Mouse (Mus musculus): ENCODE measurements around the gene Mllt10. TPM values are rescaled to one million over a fixed set of nuclear protein-coding genes. Genes with fewer than 3 reads are reported as not detected.
"Not testable (repeated sequence)": the region's sequence is repeated elsewhere in the genome, so short reads cannot be mapped to it uniquely, and the experiment has no call there.

Mllt10 gene
- polyA plus RNA-seq, 1 experiment from 2014 or later: 27.4 TPM

- no peak overlapping the region for H3K27ac ChIP-seq (replicated peaks)
- no peak overlapping the region for H3K4me2 ChIP-seq (replicated peaks; ENCODE audit: low read depth)
- WGBS: 78% methylated on average over 2 of the region's 2 CpGs
- H3K9me3 ChIP-seq (ENCODE audit: control insufficient read depth, low read length): no peaks in the 10 kb centered on the region
- no peak for ATAC-seq (ENCODE audit: low FRiP score, low TSS enrichment)
- H3K36me3 ChIP-seq (ENCODE audit: control insufficient read depth, insufficient read depth, low read length): peaks cover 14% of the 10 kb centered on the region; the same call in 1 of the 2 replicates
- no peak for DNase-seq (ENCODE audit: low spot score)
- H3K27me3 ChIP-seq (ENCODE audit: control insufficient read depth, insufficient read depth, low read length): no peaks in the 10 kb centered on the region
- no peak overlapping the region for H3K4me3 ChIP-seq (ENCODE audit: low read depth, low read length)
- H3K4me1 ChIP-seq (replicated peaks; ENCODE audit: control insufficient read depth, insufficient read depth): no peaks in the 10 kb centered on the region
- H3K9ac ChIP-seq (ENCODE audit: low read length): no peak overlapping the region
- no peak for TF ChIP-seq CTCF (IDR thresholded peaks at IDR 0.05; ENCODE audit: low read depth)
- TF ChIP-seq EP300 (optimal IDR thresholded peaks at IDR 0.05): no peak
Measured at GRCm38 (mm10) chr2:18080182-18080860, 25.3 kb downstream of the Mllt10 start.

- peaks cover 15% of the 10 kb centered on the region; the same call in 1 of the 2 replicates for H3K36me3 ChIP-seq (ENCODE audit: control insufficient read depth, insufficient read depth, low read length)
- not testable (repeated sequence) for H3K4me2 ChIP-seq (replicated peaks; ENCODE audit: low read depth); H3K27me3 ChIP-seq (ENCODE audit: control insufficient read depth, insufficient read depth, low read length); H3K4me1 ChIP-seq (replicated peaks; ENCODE audit: control insufficient read depth, insufficient read depth); DNase-seq (ENCODE audit: low spot score); H3K9ac ChIP-seq (ENCODE audit: low read length); H3K27ac ChIP-seq (replicated peaks); ATAC-seq (ENCODE audit: low FRiP score, low TSS enrichment); H3K4me3 ChIP-seq (ENCODE audit: low read depth, low read length); H3K9me3 ChIP-seq (ENCODE audit: control insufficient read depth, low read length)
- WGBS: 92% methylated on average over 3 of the region's 3 CpGs
Measured at GRCm38 (mm10) chr2:18087695-18088094, 32.7 kb downstream of the Mllt10 start.

GRCm38 (mm10) chr2:18093858-18094257, 38.8 kb downstream of the Mllt10 start:
- TF ChIP-seq CTCF (IDR thresholded peaks at IDR 0.05; ENCODE audit: low read depth) (no peak), EP300 (optimal IDR thresholded peaks at IDR 0.05) (no peak)
- no peak overlapping the region for H3K27ac ChIP-seq (replicated peaks)
- H3K27me3 ChIP-seq (ENCODE audit: control insufficient read depth, insufficient read depth, low read length): no peaks in the 10 kb centered on the region
- ATAC-seq (ENCODE audit: low FRiP score, low TSS enrichment) (no peak), DNase-seq (ENCODE audit: low spot score) (no peak)
- 91% methylated on average over 1 of the region's 1 CpGs for WGBS
- no peaks in the 10 kb centered on the region for H3K9me3 ChIP-seq (ENCODE audit: control insufficient read depth, low read length)
- H3K4me2 ChIP-seq (replicated peaks; ENCODE audit: low read depth): no peak overlapping the region
- no peaks in the 10 kb centered on the region for H3K36me3 ChIP-seq (ENCODE audit: control insufficient read depth, insufficient read depth, low read length)
- no peak overlapping the region for H3K9ac ChIP-seq (ENCODE audit: low read length)
- H3K4me1 ChIP-seq (replicated peaks; ENCODE audit: control insufficient read depth, insufficient read depth): no peaks in the 10 kb centered on the region
- no peak overlapping the region for H3K4me3 ChIP-seq (ENCODE audit: low read depth, low read length)

GRCm38 (mm10) chr2:18094319-18094718, 39.3 kb downstream of the Mllt10 start:
- Histone ChIP-seq H3K4me3 (ENCODE audit: low read depth, low read length) (no peak overlapping the region), H3K4me2 (replicated peaks; ENCODE audit: low read depth) (no peak overlapping the region), H3K36me3 (ENCODE audit: control insufficient read depth, insufficient read depth, low read length) (no peaks in the 10 kb centered on the region), H3K27me3 (ENCODE audit: control insufficient read depth, insufficient read depth, low read length) (no peaks in the 10 kb centered on the region), H3K9ac (ENCODE audit: low read length) (no peak overlapping the region), H3K27ac (replicated peaks) (no peak overlapping the region), H3K9me3 (ENCODE audit: control insufficient read depth, low read length) (no peaks in the 10 kb centered on the region), H3K4me1 (replicated peaks; ENCODE audit: control insufficient read depth, insufficient read depth) (no peaks in the 10 kb centered on the region)
- TF ChIP-seq EP300 (optimal IDR thresholded peaks at IDR 0.05) (no peak), CTCF (IDR thresholded peaks at IDR 0.05; ENCODE audit: low read depth) (no peak)
- ATAC-seq (ENCODE audit: low FRiP score, low TSS enrichment): no peak
- no peak for DNase-seq (ENCODE audit: low spot score)

- Histone ChIP-seq H3K4me3 (ENCODE audit: low read depth, low read length) (no peak overlapping the region), H3K4me2 (replicated peaks; ENCODE audit: low read depth) (no peak overlapping the region), H3K27me3 (ENCODE audit: control insufficient read depth, insufficient read depth, low read length) (no peaks in the 10 kb centered on the region), H3K36me3 (ENCODE audit: control insufficient read depth, insufficient read depth, low read length) (no peaks in the 10 kb centered on the region), H3K27ac (replicated peaks) (no peak overlapping the region), H3K9me3 (ENCODE audit: control insufficient read depth, low read length) (no peaks in the 10 kb centered on the region), H3K9ac (ENCODE audit: low read length) (no peak overlapping the region), H3K4me1 (replicated peaks; ENCODE audit: control insufficient read depth, insufficient read depth) (no peaks in the 10 kb centered on the region)
- 50% methylated on average over 2 of the region's 2 CpGs for WGBS
- no peak for DNase-seq (ENCODE audit: low spot score)
- TF ChIP-seq EP300 (optimal IDR thresholded peaks at IDR 0.05): no peak
- TF ChIP-seq CTCF (IDR thresholded peaks at IDR 0.05; ENCODE audit: low read depth): no peak
- no peak for ATAC-seq (ENCODE audit: low FRiP score, low TSS enrichment)
Measured at GRCm38 (mm10) chr2:18095804-18096203, 40.8 kb downstream of the Mllt10 start.

GRCm38 (mm10) chr2:18100914-18101313, 45.9 kb downstream of the Mllt10 start:
- H3K9me3 ChIP-seq (ENCODE audit: control insufficient read depth, low read length): no peaks in the 10 kb centered on the region
- WGBS: 92% methylated on average over 2 of the region's 2 CpGs
- no peak overlapping the region for H3K27ac ChIP-seq (replicated peaks)
- H3K4me1 ChIP-seq (replicated peaks; ENCODE audit: control insufficient read depth, insufficient read depth): no peaks in the 10 kb centered on the region
- no peak overlapping the region for H3K4me2 ChIP-seq (replicated peaks; ENCODE audit: low read depth)
- no peaks in the 10 kb centered on the region for H3K36me3 ChIP-seq (ENCODE audit: control insufficient read depth, insufficient read depth, low read length)
- H3K4me3 ChIP-seq (ENCODE audit: low read depth, low read length): no peak overlapping the region
- no peak overlapping the region for H3K9ac ChIP-seq (ENCODE audit: low read length)
- no peaks in the 10 kb centered on the region for H3K27me3 ChIP-seq (ENCODE audit: control insufficient read depth, insufficient read depth, low read length)
- ATAC-seq (ENCODE audit: low FRiP score, low TSS enrichment) (no peak), DNase-seq (ENCODE audit: low spot score) (no peak)
- TF ChIP-seq EP300 (optimal IDR thresholded peaks at IDR 0.05): no peak
- peak; percentile 47 for TF ChIP-seq CTCF (IDR thresholded peaks at IDR 0.05; ENCODE audit: low read depth)
